Mouse (Mus musculus): Measurements from ENCODE around the gene Tctex1d2. TPM values are rescaled to one million over a fixed set of nuclear protein-coding genes. Genes with fewer than 3 reads are reported as not detected.

The Tctex1d2 gene
- polyA plus RNA-seq, 2 experiments = 3.1 to 6.4 TPM

DNA sequence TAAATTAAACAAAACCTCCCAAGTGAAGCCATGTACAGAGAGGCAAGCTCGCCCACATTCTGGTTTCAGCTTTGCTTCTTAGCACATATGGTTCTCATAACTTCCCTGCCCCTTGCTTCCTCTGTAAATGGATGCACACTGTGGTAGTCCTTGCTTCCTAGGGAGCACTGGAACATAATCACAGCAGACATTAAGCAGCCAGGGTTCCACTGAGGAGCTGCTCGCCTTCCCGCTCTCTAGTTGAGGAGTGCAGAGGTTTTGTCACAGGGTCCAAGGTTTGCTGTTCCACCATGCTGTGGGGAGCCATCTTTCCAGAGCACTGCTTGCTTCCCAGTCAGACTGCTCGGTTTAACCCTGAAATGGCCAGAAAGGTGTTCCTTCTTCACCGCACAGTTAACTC is 35.1 kb downstream of the Tctex1d2 start:
- Histone ChIP-seq H3K4me3 (ENCODE audit: insufficient read depth in 1 of 2, low read depth in 2 of 2, low read length in 2 of 2) (no peak overlapping the region), H3K36me3 (replicated peaks; ENCODE audit: control insufficient read depth, insufficient read depth, low read depth) (peaks cover 51% of the 10 kb centered on the region), H3K4me1 (replicated peaks; ENCODE audit: control insufficient read depth in 2 of 2, insufficient read depth in 2 of 2, low read length in 1 of 2) (peaks cover 37 to 48% of the 10 kb centered on the region in 2 experiments), H3K9ac (replicated peaks) (no peak overlapping the region), H3K9me3 (ENCODE audit: control insufficient read depth, low read length) (no peaks in the 10 kb centered on the region), H3K27ac (no peak overlapping the region), H3K4me2 (ENCODE audit: low read depth) (no peak overlapping the region), H3K27me3 (ENCODE audit: control insufficient read depth, insufficient read depth, low read length) (no peaks in the 10 kb centered on the region)
- no peak for DNase-seq (ENCODE audit: low read depth in 3 of 3, low spot score in 3 of 3)
- TF ChIP-seq EP300 (IDR thresholded peaks at IDR 0.05; ENCODE audit: low read depth) = no peak
- no peak for TF ChIP-seq CTCF (IDR thresholded peaks at IDR 0.05; ENCODE audit: low read depth)
- ATAC-seq (ENCODE audit: insufficient read depth) = no peak
- 90% methylated on average over 5 of the region's 5 CpGs for WGBS (ENCODE audit: insufficient replicate concordance)

DNA sequence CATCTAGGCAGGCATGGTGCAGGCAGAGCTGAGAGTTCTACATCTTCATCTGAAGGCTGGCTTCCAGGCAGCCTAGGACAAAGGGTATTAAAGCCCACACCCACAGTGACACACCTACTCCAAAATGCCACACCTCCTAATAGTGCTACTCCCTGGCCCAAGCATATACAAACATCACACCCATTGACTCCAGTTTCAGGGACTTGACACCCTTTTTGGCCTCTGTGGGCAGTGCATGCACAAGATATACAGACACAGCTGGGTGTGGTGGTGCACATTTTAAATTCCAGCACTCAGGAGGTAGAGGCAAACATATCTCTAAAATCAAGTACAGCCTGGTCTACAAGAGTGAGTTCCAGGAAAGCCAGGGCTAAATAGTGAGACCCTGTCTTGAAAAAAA is 36.6 kb downstream of the Tctex1d2 start:
- H3K36me3 ChIP-seq (replicated peaks; ENCODE audit: control insufficient read depth, insufficient read depth, low read depth) = peaks cover 51% of the 10 kb centered on the region
- no peak overlapping the region for H3K4me2 ChIP-seq (ENCODE audit: low read depth)
- H3K9me3 ChIP-seq (ENCODE audit: control insufficient read depth, low read length) = no peaks in the 10 kb centered on the region
- H3K4me1 ChIP-seq (replicated peaks; ENCODE audit: control insufficient read depth in 2 of 2, insufficient read depth in 2 of 2, low read length in 1 of 2) = peaks cover 23 to 35% of the 10 kb centered on the region in 2 experiments
- no peak overlapping the region for H3K27ac ChIP-seq
- DNase-seq (ENCODE audit: low read depth in 3 of 3, low spot score in 3 of 3) (peak in 1 of 3 experiments; percentile 59), ATAC-seq (ENCODE audit: insufficient read depth) (peak; percentile 79)
- no peak overlapping the region for H3K4me3 ChIP-seq (ENCODE audit: insufficient read depth in 1 of 2, low read depth in 2 of 2, low read length in 2 of 2)
- no peak for TF ChIP-seq CTCF (IDR thresholded peaks at IDR 0.05; ENCODE audit: low read depth)
- TF ChIP-seq EP300 (IDR thresholded peaks at IDR 0.05; ENCODE audit: low read depth) = no peak
- no peaks in the 10 kb centered on the region for H3K27me3 ChIP-seq (ENCODE audit: control insufficient read depth, insufficient read depth, low read length)
- H3K9ac ChIP-seq (replicated peaks) = no peak overlapping the region

- ATAC-seq (ENCODE audit: insufficient read depth) (no peak), DNase-seq (ENCODE audit: low read depth in 3 of 3, low spot score in 3 of 3) (no peak)
- 78% methylated on average over 1 of the region's 1 CpGs for WGBS (ENCODE audit: insufficient replicate concordance)
- H3K4me2 ChIP-seq (ENCODE audit: low read depth) = no peak overlapping the region
- H3K9ac ChIP-seq (replicated peaks) = no peak overlapping the region
- H3K4me3 ChIP-seq (ENCODE audit: insufficient read depth in 1 of 2, low read depth in 2 of 2, low read length in 2 of 2) = no peak overlapping the region
- H3K36me3 ChIP-seq (replicated peaks; ENCODE audit: control insufficient read depth, insufficient read depth, low read depth) = peaks cover 47% of the 10 kb centered on the region
- peak overlapping the region; percentile 23 for H3K27ac ChIP-seq
- TF ChIP-seq CTCF (IDR thresholded peaks at IDR 0.05; ENCODE audit: low read depth) (no peak), EP300 (IDR thresholded peaks at IDR 0.05; ENCODE audit: low read depth) (no peak)
- no peaks in the 10 kb centered on the region for H3K9me3 ChIP-seq (ENCODE audit: control insufficient read depth, low read length)
- peaks cover 17 to 28% of the 10 kb centered on the region in 2 experiments for H3K4me1 ChIP-seq (replicated peaks; ENCODE audit: control insufficient read depth in 2 of 2, insufficient read depth in 2 of 2, low read length in 1 of 2)
- H3K27me3 ChIP-seq (ENCODE audit: control insufficient read depth, insufficient read depth, low read length) = no peaks in the 10 kb centered on the region
Observed at GRCm38 (mm10) chr16:32456761-32457160, 37.3 kb downstream of the Tctex1d2 start.

GRCm38 (mm10) chr16:32457589-32458386 is 38.3 kb downstream of the Tctex1d2 start:
- Histone ChIP-seq H3K27ac (peak overlapping the region; percentile 12; the same call in 1 of the 2 replicates), H3K27me3 (ENCODE audit: control insufficient read depth, insufficient read depth, low read length) (no peaks in the 10 kb centered on the region), H3K9ac (replicated peaks) (no peak overlapping the region), H3K4me1 (replicated peaks; ENCODE audit: control insufficient read depth in 2 of 2, insufficient read depth in 2 of 2, low read length in 1 of 2) (peaks cover 10 to 22% of the 10 kb centered on the region in 2 experiments), H3K36me3 (replicated peaks; ENCODE audit: control insufficient read depth, insufficient read depth, low read depth) (peaks cover 47% of the 10 kb centered on the region), H3K4me2 (ENCODE audit: low read depth) (no peak overlapping the region), H3K4me3 (ENCODE audit: insufficient read depth in 1 of 2, low read depth in 2 of 2, low read length in 2 of 2) (no peak overlapping the region), H3K9me3 (ENCODE audit: control insufficient read depth, low read length) (no peaks in the 10 kb centered on the region)
- WGBS (ENCODE audit: insufficient replicate concordance) = 54% methylated on average over 10 of the region's 10 CpGs
- TF ChIP-seq CTCF (IDR thresholded peaks at IDR 0.05; ENCODE audit: low read depth) = peak; percentile 89
- TF ChIP-seq EP300 (IDR thresholded peaks at IDR 0.05; ENCODE audit: low read depth) = no peak
- DNase-seq (ENCODE audit: low read depth in 3 of 3, low spot score in 3 of 3) = peak; percentile 65 to 71 (median 70)
- ATAC-seq (ENCODE audit: insufficient read depth) = peak; percentile 67; the same call in 1 of the 2 replicates

GRCm38 (mm10) chr16:32460518-32460917 is 41.0 kb downstream of the Tctex1d2 start:
- DNase-seq (ENCODE audit: low read depth in 3 of 3, low spot score in 3 of 3) = no peak
- no peak overlapping the region for H3K27ac ChIP-seq
- H3K4me1 ChIP-seq (replicated peaks; ENCODE audit: control insufficient read depth in 2 of 2, insufficient read depth in 2 of 2, low read length in 1 of 2) = peaks cover 8 to 23% of the 10 kb centered on the region in 2 experiments; a peak in 3 of 4 replicates
- H3K4me2 ChIP-seq (ENCODE audit: low read depth) = no peak overlapping the region
- no peak overlapping the region for H3K4me3 ChIP-seq (ENCODE audit: insufficient read depth in 1 of 2, low read depth in 2 of 2, low read length in 2 of 2)
- H3K9ac ChIP-seq (replicated peaks) = no peak overlapping the region
- no peaks in the 10 kb centered on the region for H3K27me3 ChIP-seq (ENCODE audit: control insufficient read depth, insufficient read depth, low read length)
- WGBS (ENCODE audit: insufficient replicate concordance) = 46% methylated on average over 4 of the region's 4 CpGs
- H3K9me3 ChIP-seq (ENCODE audit: control insufficient read depth, low read length) = no peaks in the 10 kb centered on the region
- ATAC-seq (ENCODE audit: insufficient read depth) = no peak
- TF ChIP-seq CTCF (IDR thresholded peaks at IDR 0.05; ENCODE audit: low read depth) = no peak
- TF ChIP-seq EP300 (IDR thresholded peaks at IDR 0.05; ENCODE audit: low read depth) = no peak
- H3K36me3 ChIP-seq (replicated peaks; ENCODE audit: control insufficient read depth, insufficient read depth, low read depth) = peaks cover 40% of the 10 kb centered on the region
